Mouse (Mus musculus): ENCODE measurements at regions not wholly inside any gene's neighbourhood (a gene's known extent, or its start where the extent isn't known, plus 50 kb on each side); places are given as distances from the start of the nearest gene placed in this dataset.

- TF ChIP-seq CTCF (IDR thresholded peaks at IDR 0.05; ENCODE audit: extremely low read depth, insufficient read length, insufficient replicate concordance, low read depth, low read length): no peak
- TF ChIP-seq POLR2A (IDR thresholded peaks at IDR 0.05; ENCODE audit: low read depth, low read length): no peak
These were observed 159.2 kb downstream of the Gm26897 start for GRCm38 (mm10) chr5:111892956-111893355.

Data from small intestine, adult 2 months (tissue).